Mouse (Mus musculus) liver, embryonic 13.5 days (tissue): Measurements from ENCODE around the gene Adamts17. TPM values are rescaled to one million over a fixed set of nuclear protein-coding genes. Genes with fewer than 3 reads are reported as not detected.

ENCODE experiments used
- ATAC-seq: fragments of 200-750 bp; cut with Nextera tagmentation; 2 replicates; pipeline ENCODE4 v1.8.0; 2017; ENCODE audit warnings: low read depth, mild to moderate bottlenecking, moderate number of reproducible peaks, moderate library complexity
- DNase-seq: peaks from one replicate; pipeline ENCODE4 v3.0.0; 2022
- H3K27ac ChIP-seq: fragments of 300-500 bp; sonication (generic); 2 replicates; pipeline ENCODE4 v1.5.1; 2015; ENCODE audit warnings: moderate library complexity, mild to moderate bottlenecking, inconsistent platforms
- H3K27me3 ChIP-seq: fragments of 300-500 bp; sonication (generic); 2 replicates; pipeline ENCODE4 v1.6.1; 2015; ENCODE audit warnings: mild to moderate bottlenecking, inconsistent platforms
- H3K36me3 ChIP-seq: fragments of 300-500 bp; sonication (generic); 2 replicates; pipeline ENCODE4 v1.6.1; 2015; ENCODE audit warnings: mild to moderate bottlenecking, inconsistent platforms
- H3K4me1 ChIP-seq: fragments of 300-500 bp; sonication (generic); replicated peaks from 2 replicates; pipeline ENCODE4 v1.6.1; 2015; ENCODE audit warnings: inconsistent platforms
- H3K4me2 ChIP-seq: fragments of 300-500 bp; sonication (generic); 2 replicates; pipeline ENCODE4 v1.6.1; 2015; ENCODE audit warnings: inconsistent platforms, mild to moderate bottlenecking, moderate library complexity
- H3K4me3 ChIP-seq: fragments of 300-500 bp; sonication (generic); replicated peaks from 2 replicates; pipeline ENCODE4 v1.5.1; 2015; ENCODE audit warnings: mild to moderate bottlenecking, inconsistent platforms
- H3K9ac ChIP-seq: fragments of 300-500 bp; sonication (generic); 2 replicates; pipeline ENCODE4 v1.6.1; 2015; ENCODE audit warnings: mild to moderate bottlenecking, inconsistent platforms
- H3K9me3 ChIP-seq: fragments of 300-500 bp; sonication (generic); replicated peaks from 2 replicates; pipeline ENCODE4 v1.6.1; 2016; ENCODE audit warnings: inconsistent platforms
- WGBS: fragments of 180-500 bp; shearing (Covaris S2); methylation state at CpG from one replicate; pipeline ENCODE4 v1.1.7; 2015; ENCODE audit not compliant: insufficient replicate concordance; 5-methylcytosine and 5-hydroxymethylcytosine counted together
- polyA plus RNA-seq: library from polyadenylated mRNA; unstranded; fragments of >200 nt; fragmentation: Nextera tagmentation; extraction: Ambion mirVana; gene quantifications from 2 replicates; pipeline ENCODE4 v1.2.1, GENCODE M21; 2015

Gene Adamts17
- polyA plus RNA-seq, 1 experiment from 2014 or later = 0.33 TPM

DNA sequence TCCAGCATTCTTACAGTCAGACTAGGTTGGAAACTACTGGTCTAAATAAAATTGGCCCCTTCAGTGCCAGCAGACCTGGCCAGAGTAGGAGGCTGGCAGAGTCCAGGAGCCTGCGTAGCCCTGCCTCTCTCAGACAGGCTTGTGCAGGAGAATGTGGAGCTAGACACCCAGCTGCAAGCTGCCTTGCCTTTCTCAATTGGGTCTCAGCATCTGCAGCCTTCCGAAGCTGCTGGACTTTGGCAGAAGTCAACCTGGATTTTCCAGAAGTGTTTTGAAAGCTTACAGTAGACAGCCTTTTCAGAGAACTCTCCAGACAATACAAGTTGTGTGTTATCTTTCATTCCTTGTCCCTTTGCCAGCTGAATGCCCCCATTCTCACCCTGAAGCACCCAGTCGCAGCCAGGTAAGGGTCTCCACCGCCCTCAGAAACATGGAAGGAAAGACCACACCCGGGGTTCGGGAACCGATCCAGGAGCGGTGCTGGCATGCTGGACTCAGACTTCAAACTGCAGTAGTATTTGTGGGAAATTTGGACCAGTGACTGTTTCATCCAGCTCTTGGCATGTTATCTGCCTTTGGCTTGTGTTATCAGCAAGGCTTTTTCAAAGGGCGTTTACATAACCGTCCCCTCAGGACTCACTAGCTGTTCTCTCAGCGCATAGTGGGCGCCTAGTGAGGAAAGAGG is 173.8 kb downstream of the Adamts17 start:
- Histone ChIP-seq H3K4me1 (peaks cover 13% of the 10 kb centered on the region), H3K27ac (no peak overlapping the region), H3K4me3 (no peak overlapping the region), H3K4me2 (no peak overlapping the region), H3K9me3 (0 out of 2 replicates have a peak, but pooled peaks cover 6% of the 10 kb centered on the region), H3K36me3 (no peaks in the 10 kb centered on the region), H3K9ac (no peak overlapping the region), H3K27me3 (no peaks in the 10 kb centered on the region)
- DNase-seq (no peak), ATAC-seq (no peak)
- 57% methylated on average over 12 of the region's 12 CpGs for WGBS

DNA sequence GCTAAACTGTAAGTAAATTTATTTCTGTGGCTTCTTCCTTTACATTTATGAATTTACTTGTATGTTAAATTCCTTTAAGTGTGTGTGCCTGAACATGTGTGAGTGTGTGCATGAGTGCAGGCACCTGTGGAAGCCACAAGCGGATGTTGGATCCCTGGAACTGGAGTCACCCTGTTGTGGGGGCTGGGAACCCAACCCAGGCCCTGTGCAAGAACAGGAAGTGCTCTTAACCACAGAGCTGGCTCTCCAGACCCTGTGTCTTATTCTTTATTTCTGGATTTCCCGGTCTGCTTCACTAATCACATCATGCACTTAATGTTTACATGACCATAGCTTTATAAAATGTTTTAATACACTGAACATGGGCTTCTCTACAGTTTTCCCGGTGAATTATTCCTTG is 180.4 kb downstream of the Adamts17 start:
- DNase-seq (no peak), ATAC-seq (no peak)
- no peaks in the 10 kb centered on the region for H3K27me3 ChIP-seq
- H3K4me3 ChIP-seq = no peak overlapping the region
- H3K4me1 ChIP-seq = 0 out of 2 replicates have a peak, but pooled peaks cover 3% of the 10 kb centered on the region
- H3K27ac ChIP-seq = no peak overlapping the region
- H3K9me3 ChIP-seq = no peaks in the 10 kb centered on the region
- no peaks in the 10 kb centered on the region for H3K36me3 ChIP-seq
- whole genome bisulfite sequencing = 48% methylated on average over 3 of the region's 3 CpGs
- no peak overlapping the region for H3K9ac ChIP-seq
- H3K4me2 ChIP-seq = no peak overlapping the region

DNA sequence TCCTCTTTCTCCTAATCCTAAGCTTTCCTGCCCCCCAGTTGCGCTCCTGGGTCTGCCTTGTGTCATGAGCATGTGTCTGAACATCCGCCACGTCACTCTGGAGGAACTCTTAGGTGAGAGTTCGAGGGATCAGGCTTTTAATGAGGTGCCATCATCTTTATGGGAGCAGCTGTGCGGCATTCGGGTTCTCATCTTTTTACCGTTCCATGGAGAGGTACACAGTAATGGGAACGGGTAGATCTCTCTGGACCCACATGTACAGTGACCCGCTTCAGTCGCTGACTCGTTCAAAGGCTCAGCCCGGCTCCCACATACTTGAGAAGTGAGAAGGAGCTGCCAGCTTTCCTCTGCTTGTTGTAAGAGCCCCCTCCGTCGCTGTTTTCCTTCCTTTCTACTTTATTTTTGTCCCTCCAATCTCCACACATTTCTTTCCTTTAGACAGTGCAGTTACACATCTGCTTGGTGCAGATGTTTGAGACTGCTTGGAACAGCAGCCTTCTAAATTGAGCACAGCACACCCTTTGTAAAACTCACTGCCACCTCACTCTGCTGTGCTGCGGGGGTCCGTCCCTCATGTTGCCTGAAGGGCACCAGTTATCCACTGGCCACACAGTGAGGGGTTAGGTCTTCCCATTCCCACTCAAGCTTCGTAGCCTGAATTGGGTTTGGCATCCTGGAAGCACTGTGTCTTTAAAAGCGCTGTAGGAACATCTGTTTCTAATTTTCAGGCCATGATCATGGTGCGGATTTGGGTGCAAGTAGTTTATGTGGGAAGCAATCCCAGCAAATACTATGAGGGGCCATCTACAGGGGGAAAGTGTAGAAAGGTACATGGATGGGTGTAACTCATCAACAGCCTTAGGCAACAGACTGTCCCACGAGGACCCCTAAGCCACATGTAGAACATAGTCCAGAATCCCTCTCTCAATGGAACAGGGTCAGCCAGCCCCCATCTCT is 186.9 kb downstream of the Adamts17 start:
- H3K9ac ChIP-seq = no peak overlapping the region
- DNase-seq = no peak
- 68% methylated on average over 20 of the region's 20 CpGs for WGBS
- no peaks in the 10 kb centered on the region for H3K27me3 ChIP-seq
- ATAC-seq = no peak
- no peaks in the 10 kb centered on the region for H3K9me3 ChIP-seq
- no peak overlapping the region for H3K4me2 ChIP-seq
- no peak overlapping the region for H3K4me3 ChIP-seq
- peaks cover 3% of the 10 kb centered on the region; the same call in 1 of the 2 replicates for H3K4me1 ChIP-seq
- H3K36me3 ChIP-seq = no peaks in the 10 kb centered on the region
- H3K27ac ChIP-seq = no peak overlapping the region

DNA sequence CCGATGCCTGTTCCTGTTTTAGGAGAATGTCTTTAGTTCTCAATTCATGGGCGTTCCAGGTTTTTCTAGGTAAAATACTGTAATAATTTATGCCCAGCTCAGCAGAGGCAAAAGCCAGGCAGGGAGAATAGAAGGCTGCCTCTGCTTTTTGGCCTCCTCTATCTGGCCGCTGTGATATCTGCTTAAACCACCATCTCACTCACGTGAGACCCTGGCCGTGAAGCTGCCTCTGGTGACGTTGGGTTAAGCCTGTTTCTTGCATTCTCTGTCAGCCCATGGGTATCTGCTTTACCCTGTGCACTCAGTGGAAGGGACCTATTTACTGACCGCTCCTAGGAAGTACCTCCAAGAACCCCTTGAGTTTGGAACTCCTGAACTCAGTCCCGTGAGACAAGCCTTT is 187.7 kb downstream of the Adamts17 start:
- H3K4me1 ChIP-seq = peaks cover 7% of the 10 kb centered on the region; the same call in 1 of the 2 replicates
- no peak overlapping the region for H3K4me2 ChIP-seq
- H3K4me3 ChIP-seq = no peak overlapping the region
- no peak for DNase-seq
- H3K27me3 ChIP-seq = no peaks in the 10 kb centered on the region
- ATAC-seq = no peak
- 54% methylated on average over 8 of the region's 8 CpGs for WGBS
- H3K36me3 ChIP-seq = no peaks in the 10 kb centered on the region
- H3K9ac ChIP-seq = no peak overlapping the region
- H3K27ac ChIP-seq = no peak overlapping the region
- H3K9me3 ChIP-seq = no peaks in the 10 kb centered on the region

DNA sequence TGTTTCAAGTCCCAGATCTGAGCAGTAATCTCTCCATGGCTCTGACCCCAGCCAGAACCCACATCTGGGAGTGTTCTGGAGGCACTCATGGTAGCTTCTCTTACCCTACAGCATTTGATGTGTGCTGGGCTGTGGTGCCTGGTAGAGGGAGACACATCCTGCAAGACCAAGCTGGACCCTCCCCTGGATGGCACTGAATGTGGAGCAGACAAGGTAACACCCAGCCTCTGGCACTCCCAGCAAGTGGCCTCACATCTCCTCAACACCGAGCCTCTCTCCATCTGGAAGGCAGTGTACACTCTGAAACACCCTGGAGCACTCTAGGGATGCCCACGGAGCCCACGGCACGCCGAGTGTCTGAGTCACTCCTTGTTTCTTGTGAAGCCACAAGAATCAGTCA is 188.2 kb downstream of the Adamts17 start:
- Histone ChIP-seq H3K4me3 (no peak overlapping the region), H3K9me3 (no peaks in the 10 kb centered on the region), H3K4me1 (peaks cover 7% of the 10 kb centered on the region; the same call in 1 of the 2 replicates), H3K9ac (no peak overlapping the region), H3K27me3 (no peaks in the 10 kb centered on the region), H3K36me3 (no peaks in the 10 kb centered on the region), H3K4me2 (no peak overlapping the region), H3K27ac (no peak overlapping the region)
- WGBS = 86% methylated on average over 5 of the region's 5 CpGs
- no peak for ATAC-seq
- DNase-seq = no peak

DNA sequence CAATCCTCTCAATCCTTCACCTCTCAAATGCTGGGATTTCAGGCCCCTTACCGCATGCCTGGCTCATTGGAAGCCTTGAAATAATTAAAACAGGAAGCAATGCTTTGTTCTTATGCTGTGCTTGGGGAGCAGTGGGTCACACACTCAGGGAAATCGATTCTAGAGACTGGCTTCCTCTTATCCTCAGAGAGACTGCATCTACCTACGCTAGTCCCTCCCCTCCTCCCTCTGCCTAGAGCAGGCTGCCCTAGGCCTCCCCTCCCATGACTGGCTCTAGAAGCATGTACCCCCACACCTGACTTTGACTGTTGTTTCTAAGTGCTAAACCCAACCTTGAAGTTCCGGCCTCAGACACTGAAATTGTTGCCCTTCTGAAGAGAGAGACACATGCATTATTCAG is 189.4 kb downstream of the Adamts17 start:
- DNase-seq (no peak), ATAC-seq (no peak)
- Histone ChIP-seq H3K36me3 (no peaks in the 10 kb centered on the region), H3K4me3 (no peak overlapping the region), H3K27me3 (no peaks in the 10 kb centered on the region), H3K9ac (no peak overlapping the region), H3K9me3 (no peaks in the 10 kb centered on the region), H3K27ac (no peak overlapping the region), H3K4me1 (peaks cover 7% of the 10 kb centered on the region; the same call in 1 of the 2 replicates), H3K4me2 (no peak overlapping the region)
- WGBS = 49% methylated on average over 4 of the region's 4 CpGs

DNA sequence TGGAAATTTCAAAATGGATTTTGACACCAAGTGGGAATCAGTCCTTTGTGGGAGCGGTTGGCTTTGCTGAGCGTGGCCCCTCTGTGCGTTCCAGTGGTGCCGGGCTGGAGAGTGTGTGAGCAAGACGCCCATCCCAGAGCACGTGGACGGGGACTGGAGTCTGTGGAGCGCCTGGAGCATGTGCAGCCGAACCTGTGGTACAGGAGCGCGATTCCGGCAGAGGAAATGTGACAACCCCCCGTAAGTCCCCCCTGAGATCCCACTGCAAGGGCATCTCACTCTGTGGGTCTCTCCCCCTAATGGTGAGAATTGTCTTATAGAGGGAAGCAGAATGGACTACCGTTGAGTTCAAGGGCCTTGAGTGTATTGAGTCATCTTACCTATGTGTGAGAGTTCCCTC is 189.9 kb downstream of the Adamts17 start:
- no peak for ATAC-seq
- DNase-seq = no peak

DNA sequence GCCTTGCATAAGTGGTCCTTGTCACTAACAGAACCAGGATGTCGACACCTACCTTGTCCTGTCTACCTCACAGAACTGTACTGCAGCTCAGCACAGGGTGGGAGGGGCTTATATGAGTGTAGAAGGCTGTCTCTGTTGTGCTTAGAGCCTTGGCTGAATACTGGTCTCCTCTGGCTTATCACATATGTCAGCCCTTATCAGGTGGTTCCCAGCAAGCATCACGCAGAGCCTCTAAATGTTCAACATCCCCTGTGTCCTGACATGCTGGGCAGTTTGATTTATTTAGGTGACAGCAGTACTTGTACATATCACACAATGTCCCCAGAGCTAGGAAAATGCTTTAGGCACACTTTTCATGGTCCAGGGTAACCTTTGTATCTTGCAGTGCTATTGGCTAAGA is 191.7 kb downstream of the Adamts17 start:
- H3K9ac ChIP-seq = no peak overlapping the region
- H3K27ac ChIP-seq = no peak overlapping the region
- H3K27me3 ChIP-seq = no peaks in the 10 kb centered on the region
- no peaks in the 10 kb centered on the region for H3K36me3 ChIP-seq
- DNase-seq = peak; percentile 6
- H3K4me2 ChIP-seq = no peak overlapping the region
- H3K9me3 ChIP-seq = no peaks in the 10 kb centered on the region
- no peak overlapping the region for H3K4me3 ChIP-seq
- 37% methylated on average over 2 of the region's 2 CpGs for WGBS
- H3K4me1 ChIP-seq = peaks cover 7% of the 10 kb centered on the region; the same call in 1 of the 2 replicates
- peak; percentile 68 for ATAC-seq

More for the DNA sequence above, 189.9 kb downstream of the Adamts17 start:
- H3K4me3 ChIP-seq = no peak overlapping the region
- H3K27ac ChIP-seq = no peak overlapping the region
- no peaks in the 10 kb centered on the region for H3K9me3 ChIP-seq
- H3K36me3 ChIP-seq = no peaks in the 10 kb centered on the region
- peaks cover 7% of the 10 kb centered on the region; the same call in 1 of the 2 replicates for H3K4me1 ChIP-seq
- H3K4me2 ChIP-seq = no peak overlapping the region
- no peak overlapping the region for H3K9ac ChIP-seq
- 84% methylated on average over 14 of the region's 14 CpGs for WGBS
- H3K27me3 ChIP-seq = no peaks in the 10 kb centered on the region

DNA sequence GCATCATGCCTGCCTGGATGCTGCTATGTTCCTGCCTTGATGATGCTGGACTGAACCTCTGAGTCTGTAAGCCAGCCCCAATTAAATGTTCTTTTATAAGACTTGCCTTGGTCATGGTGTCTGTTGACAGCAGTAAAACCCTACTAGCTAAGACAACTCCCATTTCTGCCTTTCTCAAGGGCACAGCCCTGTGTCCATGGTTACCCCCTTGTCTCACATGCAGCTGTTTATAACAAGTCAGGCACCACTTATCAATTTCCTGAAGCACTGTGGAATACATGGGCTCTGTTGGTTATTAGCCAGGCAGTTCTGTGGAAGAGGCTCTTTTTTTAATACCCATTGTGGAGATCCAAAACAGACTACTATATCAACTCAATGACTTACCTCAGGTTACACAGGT is 193.1 kb downstream of the Adamts17 start:
- ATAC-seq (no peak), DNase-seq (no peak)
- Histone ChIP-seq H3K4me1 (peaks cover 7% of the 10 kb centered on the region; the same call in 1 of the 2 replicates), H3K9ac (no peak overlapping the region), H3K9me3 (no peaks in the 10 kb centered on the region), H3K27me3 (no peaks in the 10 kb centered on the region), H3K4me2 (no peak overlapping the region), H3K27ac (no peak overlapping the region), H3K4me3 (no peak overlapping the region), H3K36me3 (no peaks in the 10 kb centered on the region)

DNA sequence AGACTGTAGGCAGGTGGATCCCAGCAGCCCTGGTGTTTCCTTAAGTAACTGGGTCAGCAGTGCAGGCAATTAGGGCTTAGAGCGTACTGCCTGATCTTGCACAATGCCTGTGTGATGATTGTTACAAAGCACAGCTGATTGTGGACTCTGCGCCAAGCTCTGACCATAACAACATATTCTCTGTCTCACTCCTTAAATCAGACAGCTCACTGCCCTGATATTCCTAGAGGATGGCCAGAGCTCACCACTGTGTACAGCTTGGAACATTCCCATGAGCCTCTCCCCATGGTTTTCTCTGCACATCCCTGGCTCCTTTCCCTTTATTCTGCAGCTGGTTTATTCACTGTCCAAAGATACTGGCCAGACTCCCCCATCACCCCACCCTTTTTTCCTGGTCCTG is 194.8 kb downstream of the Adamts17 start:
- Histone ChIP-seq H3K4me3 (no peak overlapping the region), H3K27me3 (no peaks in the 10 kb centered on the region), H3K36me3 (no peaks in the 10 kb centered on the region), H3K4me2 (no peak overlapping the region), H3K27ac (no peak overlapping the region), H3K4me1 (peaks cover 7% of the 10 kb centered on the region; the same call in 1 of the 2 replicates), H3K9ac (no peak overlapping the region), H3K9me3 (no peaks in the 10 kb centered on the region)
- ATAC-seq (no peak), DNase-seq (no peak)
- 78% methylated on average over 2 of the region's 2 CpGs for WGBS

DNA sequence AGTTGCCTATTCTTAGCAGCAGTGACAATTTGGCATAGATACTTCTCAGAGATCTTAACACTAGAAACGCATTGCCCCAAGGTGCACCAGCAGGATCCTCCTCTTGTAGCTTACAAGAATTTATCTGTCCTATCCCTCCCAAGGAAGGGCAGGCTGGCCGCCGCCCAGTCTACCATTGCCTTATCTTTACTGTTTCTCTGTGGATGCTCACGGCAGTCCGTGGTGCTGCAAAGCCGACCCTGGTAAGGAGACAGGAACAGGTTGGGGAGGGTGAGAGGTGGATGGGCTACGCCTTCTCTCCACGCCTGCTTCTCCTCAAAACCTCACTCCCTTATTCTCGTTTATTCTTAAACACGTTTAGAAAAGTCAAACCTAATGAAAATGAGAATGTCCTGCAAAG is 195.7 kb downstream of the Adamts17 start:
- Histone ChIP-seq H3K27me3 (no peaks in the 10 kb centered on the region), H3K4me2 (no peak overlapping the region), H3K4me1 (peaks cover 7% of the 10 kb centered on the region; the same call in 1 of the 2 replicates), H3K9me3 (no peaks in the 10 kb centered on the region), H3K4me3 (no peak overlapping the region), H3K36me3 (no peaks in the 10 kb centered on the region), H3K27ac (no peak overlapping the region), H3K9ac (no peak overlapping the region)
- DNase-seq (no peak), ATAC-seq (no peak)
- 51% methylated on average over 10 of the region's 10 CpGs for WGBS
